Mouse (Mus musculus) CH12.LX (cell line): ENCODE measurements at regions not wholly inside any gene's neighbourhood (a gene's known extent, or its start where the extent isn't known, plus 50 kb on each side); places are given as distances from the start of the nearest gene placed in this dataset.

Source experiments
- DNase-seq: peaks from one replicate; pipeline ENCODE4 v3.0.0-alpha.2; 2013; ENCODE audit errors: extremely low read depth
- H3K27ac ChIP-seq: 2 replicates; pipeline ENCODE4 v1.5.1; 2012; ENCODE audit warnings: low read depth, mild to moderate bottlenecking, control low read depth, moderate library complexity; ENCODE audit not compliant: insufficient read depth
- H3K27me3 ChIP-seq: replicated peaks from 2 replicates; pipeline ENCODE3; 2012; ENCODE audit warnings: inconsistent platforms
- H3K36me3 ChIP-seq, 2 experiments: replicated peaks in 1 of 2; 2 replicates each; pipeline versions ENCODE3 to v1.6.1; 2012; ENCODE audit warnings: inconsistent platforms in 1 of 2, low read length in 1 of 2, mild to moderate bottlenecking in 1 of 2, mixed read lengths in 1 of 2, moderate library complexity in 1 of 2; ENCODE audit not compliant: control insufficient read depth in 1 of 2, insufficient read depth in 1 of 2
- H3K4me1 ChIP-seq, 2 experiments: 2 replicates each; pipeline ENCODE4 v1.6.1; 2012; ENCODE audit warnings: inconsistent platforms in 1 of 2, moderate library complexity in 1 of 2; ENCODE audit not compliant: insufficient read depth in 2 of 2, control insufficient read depth in 1 of 2
- H3K4me2 ChIP-seq: 2 replicates; pipeline ENCODE4 v1.6.1; 2012; ENCODE audit warnings: low read depth, mild to moderate bottlenecking, control low read depth; ENCODE audit not compliant: poor library complexity, insufficient read depth, severe bottlenecking
- H3K4me3 ChIP-seq, 3 experiments: fragments of 150-350 bp in 1 of 3; sonication (generic) in 1 of 3; replicated peaks in 1 of 3; 2 replicates each; pipeline versions ENCODE3 to v1.5.1; 2011 to 2012; ENCODE audit warnings: low read depth in 2 of 3, low read length in 2 of 3, mild to moderate bottlenecking in 2 of 3, moderate library complexity in 2 of 3, control low read depth in 1 of 3, improper control_type of control experiment in 1 of 3, inconsistent platforms in 1 of 3, mixed read lengths in 1 of 3; ENCODE audit not compliant: poor library complexity in 1 of 3
- H3K79me2 ChIP-seq: replicated peaks from 2 replicates; pipeline ENCODE4 v1.6.1; 2012; ENCODE audit warnings: mild to moderate bottlenecking, moderate library complexity; ENCODE audit not compliant: control insufficient read depth, poor library complexity, insufficient read depth, severe bottlenecking; ENCODE audit errors: extremely low read depth
- H3K9ac ChIP-seq: 2 replicates; pipeline ENCODE4 v1.6.1; 2012; ENCODE audit warnings: low read depth, mild to moderate bottlenecking, control low read depth, moderate library complexity; ENCODE audit not compliant: insufficient read depth
- H3K9me3 ChIP-seq: replicated peaks from 2 replicates; pipeline ENCODE3; 2012; ENCODE audit warnings: low read length, inconsistent platforms, mixed read lengths
- CHD1 ChIP-seq: IDR thresholded peaks from 2 replicates; pipeline ENCODE4 v1.6.1; 2012; ENCODE audit warnings: low read depth, low read length, improper control_type of control experiment, inconsistent platforms
- CTCF ChIP-seq, 2 experiments: IDR thresholded peaks in 1 of 2; conservative IDR thresholded peaks in 1 of 2; 2 replicates each; pipeline ENCODE4 v1.5.1; 2011 to 2012; ENCODE audit warnings: low read depth in 2 of 2, low read length in 2 of 2, improper control_type of control experiment in 1 of 2, inconsistent platforms in 1 of 2, mild to moderate bottlenecking in 1 of 2, moderate library complexity in 1 of 2
- EP300 ChIP-seq: IDR thresholded peaks from 2 replicates; pipeline ENCODE4 v1.6.1; 2011; ENCODE audit warnings: low read length, improper control_type of control experiment
- GABPA ChIP-seq: IDR thresholded peaks from 2 replicates; pipeline ENCODE4 v1.6.1; 2012; ENCODE audit warnings: low read depth, low read length, improper control_type of control experiment, inconsistent platforms; ENCODE audit not compliant: insufficient replicate concordance
- JUN ChIP-seq: IDR thresholded peaks from 2 replicates; pipeline ENCODE4 v1.6.1; 2011; ENCODE audit warnings: low read depth, mild to moderate bottlenecking, low read length, improper control_type of control experiment, moderate library complexity; ENCODE audit not compliant: insufficient read depth
- KAT2A ChIP-seq: IDR thresholded peaks from 2 replicates; pipeline ENCODE4 v1.6.1; 2012; ENCODE audit warnings: low read length, improper control_type of control experiment, inconsistent platforms; ENCODE audit not compliant: insufficient replicate concordance
- MAX ChIP-seq: IDR thresholded peaks from 2 replicates; pipeline ENCODE4 v1.6.1; 2011; ENCODE audit warnings: low read length, improper control_type of control experiment
- MEF2A ChIP-seq: IDR thresholded peaks from 2 replicates; pipeline ENCODE4 v1.6.1; 2014; ENCODE audit warnings: low read depth, mild to moderate bottlenecking, inconsistent platforms, low read length, improper control_type of control experiment, borderline replicate concordance
- MXI1 ChIP-seq: IDR thresholded peaks from 2 replicates; pipeline ENCODE4 v1.6.1; 2011; ENCODE audit warnings: mild to moderate bottlenecking, low read depth, low read length, improper control_type of control experiment
- MYC ChIP-seq: IDR thresholded peaks from 2 replicates; pipeline ENCODE4 v1.6.1; 2011; ENCODE audit warnings: low read depth, mild to moderate bottlenecking, improper control_type of control experiment, low read length
- NELFE ChIP-seq: IDR thresholded peaks from 2 replicates; pipeline ENCODE4 v1.6.1; 2011; ENCODE audit warnings: low read depth, low read length, improper control_type of control experiment
- POLR2AphosphoS2 ChIP-seq: IDR thresholded peaks from 2 replicates; pipeline ENCODE4 v1.6.1; 2011; ENCODE audit warnings: low read depth, low read length, improper control_type of control experiment
- RCOR1 ChIP-seq: conservative IDR thresholded peaks from 2 replicates; pipeline ENCODE4 v1.6.1; 2012; ENCODE audit warnings: low read depth, mild to moderate bottlenecking, inconsistent platforms, low read length, improper control_type of control experiment
- SIN3A ChIP-seq: IDR thresholded peaks from 2 replicates; pipeline ENCODE4 v1.6.1; 2012; ENCODE audit warnings: low read length, improper control_type of control experiment, inconsistent platforms
- TBP ChIP-seq: conservative IDR thresholded peaks from 2 replicates; pipeline ENCODE4 v1.6.1; 2011; ENCODE audit warnings: low read depth, low read length, improper control_type of control experiment
- ZMIZ1 ChIP-seq: IDR thresholded peaks from 2 replicates; pipeline ENCODE4 v1.6.1; 2012; ENCODE audit warnings: low read depth, mild to moderate bottlenecking, inconsistent platforms, low read length, improper control_type of control experiment
- dilution Hi-C: fragments of 300-500 bp; cut with MboI; formaldehyde crosslinking; loops from 2 replicates; pipeline ENCODE4 v1.14.3; 2020; ENCODE audit warnings: low sequenced_read_pairs; ENCODE audit not compliant: extremely low pct_unique_long_range_greater_than_20kb, extremely low pct_ligation_motif_present
- in situ Hi-C: fragments of 300-500 bp; cut with MboI; formaldehyde crosslinking; loops from 3 replicates; pipeline ENCODE4 v1.14.3; 2019; ENCODE audit warnings: low sequenced_read_pairs, low pct_ligation_motif_present, low pct_unique_long_range_greater_than_20kb, mixed read lengths

- in situ Hi-C loops: no loop called here
- H3K4me2 ChIP-seq: no peak overlapping the region
- no peak for DNase-seq
- H3K36me3 ChIP-seq: no peaks in the 10 kb centered on the region
- no peaks in the 10 kb centered on the region for H3K27me3 ChIP-seq
- H3K79me2 ChIP-seq: no peaks in the 10 kb centered on the region
- peaks cover 23% of the 10 kb centered on the region for H3K9me3 ChIP-seq
- TF ChIP-seq SIN3A (no peak), NELFE (no peak), EP300 (no peak), POLR2AphosphoS2 (no peak), RCOR1 (no peak), TBP (no peak), MYC (no peak), MEF2A (no peak), JUN (no peak), CTCF (conservative IDR thresholded peaks at IDR 0.05 in 1 of 2, IDR thresholded peaks at IDR 0.05 in 1 of 2; ENCODE audit: low read depth in 2 of 2, low read length in 2 of 2) (no peak)
- TF ChIP-seq, all 38 proteins: peak for 0
- H3K27ac ChIP-seq: no peak overlapping the region
- H3K4me1 ChIP-seq: no peaks in the 10 kb centered on the region
- no peak overlapping the region for H3K9ac ChIP-seq
- no peak overlapping the region for H3K4me3 ChIP-seq
- dilution Hi-C loops: no loop called here
Measured at GRCm38 (mm10) chr16:63229135-63229534, 375.0 kb downstream of the Pros1 start.

GRCm38 (mm10) chr16:63229567-63229966 lies 375.5 kb downstream of the Pros1 start:
- no peaks in the 10 kb centered on the region for H3K4me1 ChIP-seq
- DNase-seq: no peak
- dilution Hi-C loops (no loop called here), in situ Hi-C loops (no loop called here)
- no peak overlapping the region for H3K4me3 ChIP-seq
- no peak overlapping the region for H3K27ac ChIP-seq
- no peaks in the 10 kb centered on the region for H3K27me3 ChIP-seq
- H3K36me3 ChIP-seq: no peaks in the 10 kb centered on the region
- H3K79me2 ChIP-seq: no peaks in the 10 kb centered on the region
- no peak overlapping the region for H3K4me2 ChIP-seq
- TF ChIP-seq ZMIZ1: no peak
- TF ChIP-seq MXI1: no peak
- no peak for TF ChIP-seq NELFE
- no peak for TF ChIP-seq MAX
- TF ChIP-seq GABPA: no peak
- peaks cover 23% of the 10 kb centered on the region for H3K9me3 ChIP-seq
- H3K9ac ChIP-seq: no peak overlapping the region

GRCm38 (mm10) chr16:63270173-63270572 lies 416.1 kb downstream of the Pros1 start:
- peaks cover 31% of the 10 kb centered on the region for H3K9me3 ChIP-seq
- in situ Hi-C loops: no loop called here
- H3K79me2 ChIP-seq: no peaks in the 10 kb centered on the region
- TF ChIP-seq KAT2A (no peak), ZMIZ1 (no peak), CHD1 (no peak), EP300 (no peak)
- no peak for DNase-seq
- no peaks in the 10 kb centered on the region for H3K36me3 ChIP-seq
- H3K9ac ChIP-seq: no peak overlapping the region
- H3K4me2 ChIP-seq: no peak overlapping the region
- H3K4me3 ChIP-seq: no peak overlapping the region
- no peaks in the 10 kb centered on the region for H3K27me3 ChIP-seq
- H3K4me1 ChIP-seq: no peaks in the 10 kb centered on the region
- no peak overlapping the region for H3K27ac ChIP-seq
- dilution Hi-C loops: no loop called here
